Mouse (Mus musculus) lung, adult 18-20 months (tissue): Measurements from ENCODE around the gene Adra1b.

Experiments used
- DNase-seq, 2 experiments: peaks; one replicate each; pipeline ENCODE4 v3.0.0; 2022; ENCODE audit warnings: mixed read lengths in 2 of 2

Adra1b gene

DNA sequence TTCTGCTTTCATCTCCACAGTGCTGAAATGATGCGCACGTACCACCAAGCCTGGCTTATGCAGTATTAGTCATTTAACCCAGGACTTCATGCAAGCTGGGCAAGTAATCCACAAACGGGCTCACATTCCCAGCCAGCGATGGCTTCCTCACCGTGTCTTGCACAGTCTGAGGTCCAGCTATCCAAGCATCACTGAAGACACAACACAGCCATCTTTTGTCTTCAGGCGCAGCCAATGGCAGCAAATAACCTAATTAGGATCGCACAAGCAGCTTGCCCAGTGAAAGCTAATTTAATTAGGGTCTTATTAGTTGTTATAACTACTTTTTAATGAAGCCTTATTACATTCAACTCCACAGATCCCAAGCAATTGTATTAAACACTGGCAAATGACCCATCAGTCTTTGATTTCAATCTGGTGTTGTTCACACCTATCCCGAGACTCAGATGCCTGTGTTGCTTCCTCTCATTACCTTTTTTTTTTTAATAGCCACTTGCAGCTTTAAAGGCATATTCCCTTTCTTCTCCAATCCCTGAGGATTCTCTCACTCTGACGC is 83.6 kb downstream of the Adra1b start:
- DNase-seq, result no peak

DNA sequence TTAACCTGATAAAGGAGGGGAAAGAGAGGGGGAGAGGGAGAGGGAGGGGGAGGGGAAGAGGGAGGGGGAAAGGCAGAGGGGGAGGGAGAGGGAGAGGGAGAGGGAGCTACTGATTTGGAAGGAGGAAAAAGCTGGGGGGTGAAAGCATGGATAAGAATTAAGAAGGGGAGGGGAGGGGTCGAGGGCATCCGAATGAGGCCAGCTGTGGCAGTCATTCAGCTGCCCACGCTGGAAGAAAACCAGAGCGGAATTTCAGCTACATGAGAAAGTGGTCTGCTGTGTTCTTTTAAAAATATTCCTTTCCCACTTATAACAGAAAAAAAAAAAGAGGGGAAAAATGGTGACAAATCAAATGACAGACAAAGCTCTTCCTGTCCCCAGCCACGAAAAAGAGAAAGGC is 88.5 kb downstream of the Adra1b start:
- no peak for DNase-seq

DNA sequence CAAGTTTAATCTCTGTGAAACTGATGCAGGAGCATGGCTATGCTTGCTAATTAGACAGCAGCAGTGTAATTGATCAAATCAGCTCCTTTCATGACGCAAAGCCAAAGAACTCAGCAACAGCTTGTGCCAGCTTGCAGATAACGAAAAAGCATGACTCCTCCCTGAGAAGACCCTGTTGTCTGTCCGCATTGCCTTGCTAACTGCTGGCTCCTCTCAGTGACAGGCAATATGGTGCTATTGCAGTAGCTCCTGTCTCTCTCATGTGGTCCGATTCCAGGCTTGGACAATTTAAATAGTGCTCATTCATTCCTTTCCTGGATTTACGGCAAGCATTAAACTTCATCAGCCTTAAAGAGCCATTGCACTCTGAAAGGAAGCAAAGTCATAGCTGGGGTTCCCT is 93.3 kb downstream of the Adra1b start:
- DNase-seq, result no peak

DNA sequence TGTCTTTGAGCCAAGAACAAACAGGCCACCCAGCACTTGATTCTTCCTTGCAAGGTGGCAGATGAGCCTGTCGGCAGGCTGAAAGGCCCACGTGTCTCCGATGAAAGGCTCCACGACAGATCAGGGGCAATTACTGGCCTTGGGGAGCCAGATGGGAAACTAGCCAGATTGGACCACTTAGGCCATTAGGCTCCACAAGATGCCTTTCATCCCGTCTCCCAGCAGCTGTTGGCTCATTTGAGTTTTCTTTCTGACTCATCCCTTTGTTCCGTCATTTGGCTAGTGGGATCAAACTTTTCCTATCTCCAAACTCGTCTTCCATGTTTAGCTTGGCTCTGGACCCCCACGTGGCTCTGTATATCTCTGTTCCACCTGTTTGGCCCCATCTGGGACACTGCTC is 105.0 kb downstream of the Adra1b start:
- no peak for DNase-seq

DNA sequence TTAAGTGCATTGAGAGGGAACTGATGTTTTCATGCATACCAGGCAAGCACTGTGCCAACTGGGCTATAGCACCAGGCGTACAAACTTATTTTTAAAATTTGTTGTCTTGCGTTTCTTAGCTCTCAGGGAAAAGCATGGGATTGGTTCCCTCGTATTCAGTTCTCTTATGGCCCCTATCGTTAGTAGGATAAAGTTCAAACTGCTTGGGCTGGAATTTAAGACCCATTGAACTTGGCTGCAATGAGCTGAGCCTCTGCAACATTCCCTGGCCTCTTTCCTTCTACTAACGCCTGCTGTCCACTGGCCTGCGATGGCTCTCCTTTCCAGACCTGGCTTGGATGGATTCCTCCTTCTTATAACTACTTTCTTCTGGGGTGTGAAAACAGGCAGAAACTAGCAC is 110.6 kb downstream of the Adra1b start:
- DNase-seq, result no peak

DNA sequence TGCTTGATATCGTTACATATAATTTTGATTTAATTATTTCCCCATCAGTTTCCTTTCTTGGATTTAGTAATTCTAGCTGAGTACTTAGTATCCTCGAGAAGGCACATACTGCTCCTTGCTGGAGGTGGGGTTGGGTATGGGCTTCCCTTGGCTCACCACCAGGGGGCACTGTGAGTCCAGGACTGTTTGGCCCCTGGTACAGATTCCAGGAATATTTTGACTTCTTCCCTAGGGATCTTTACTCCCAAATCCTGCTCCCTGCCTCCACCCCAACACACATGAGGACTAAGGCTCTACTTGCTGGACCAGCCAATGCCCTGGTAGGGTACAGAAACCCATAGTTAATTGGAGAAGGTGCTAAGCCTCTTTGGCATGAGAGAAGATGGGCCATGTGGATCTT is 117.2 kb downstream of the Adra1b start:
- DNase-seq, result peak; percentile 53 to 65

DNA sequence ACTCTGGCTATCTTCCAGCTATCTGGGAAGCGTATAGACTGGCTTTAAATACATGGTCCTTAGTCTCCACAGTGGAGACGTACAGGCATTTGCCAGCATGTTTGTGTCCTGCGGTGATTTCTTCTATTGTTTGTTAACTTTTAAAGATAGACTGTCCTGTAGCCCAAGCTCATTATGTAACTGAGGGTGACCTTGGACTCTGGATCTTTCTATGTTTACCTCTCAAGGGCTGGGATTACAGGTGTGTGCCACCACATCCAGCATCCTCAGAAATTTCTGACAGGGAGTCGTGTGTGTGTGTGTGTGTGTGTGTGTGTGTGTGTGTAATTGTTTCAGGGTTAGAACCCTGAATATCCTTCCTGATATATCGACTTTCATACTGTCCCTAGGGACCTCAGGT is 117.9 kb downstream of the Adra1b start:
- DNase-seq, result no peak

DNA sequence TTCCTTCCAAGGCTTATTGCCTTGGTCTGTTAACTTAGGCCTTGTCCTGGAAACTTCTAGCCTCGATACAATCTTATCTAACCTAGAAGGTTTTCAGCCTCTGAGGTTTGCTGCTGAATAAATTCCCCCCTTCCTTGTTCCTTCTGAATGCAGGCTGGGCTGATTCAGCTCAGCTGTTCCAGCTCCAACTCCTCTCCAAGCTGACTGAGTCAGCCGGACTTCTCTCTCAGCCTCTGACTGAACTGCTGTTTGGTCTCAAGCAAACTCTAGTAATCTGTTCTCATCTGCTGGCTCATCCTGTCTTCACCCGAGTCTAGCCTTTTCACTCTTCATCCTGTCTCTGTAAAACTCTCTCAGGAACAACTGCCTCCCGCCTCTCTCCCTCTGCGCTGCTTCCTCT is 121.5 kb downstream of the Adra1b start:
- no peak for DNase-seq

DNA sequence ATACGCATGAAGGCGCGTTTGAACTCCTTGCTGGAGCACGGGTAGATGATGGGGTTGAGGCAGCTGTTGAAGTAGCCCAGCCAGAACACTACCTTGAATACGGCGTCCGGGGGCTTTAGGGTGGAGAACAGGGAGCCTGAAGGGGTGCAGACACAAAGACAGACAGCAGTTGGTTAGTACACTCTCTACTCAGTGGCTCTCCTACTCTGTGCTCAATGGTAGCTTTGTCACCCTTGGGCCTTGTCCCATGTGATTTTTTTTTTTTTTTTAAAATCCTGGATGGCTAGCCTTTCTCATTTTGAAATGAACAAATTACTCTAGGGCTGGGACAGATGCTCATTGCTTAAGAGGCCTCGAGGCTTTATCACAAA is 124.7 kb downstream of the Adra1b start:
- DNase-seq, result no peak

DNA sequence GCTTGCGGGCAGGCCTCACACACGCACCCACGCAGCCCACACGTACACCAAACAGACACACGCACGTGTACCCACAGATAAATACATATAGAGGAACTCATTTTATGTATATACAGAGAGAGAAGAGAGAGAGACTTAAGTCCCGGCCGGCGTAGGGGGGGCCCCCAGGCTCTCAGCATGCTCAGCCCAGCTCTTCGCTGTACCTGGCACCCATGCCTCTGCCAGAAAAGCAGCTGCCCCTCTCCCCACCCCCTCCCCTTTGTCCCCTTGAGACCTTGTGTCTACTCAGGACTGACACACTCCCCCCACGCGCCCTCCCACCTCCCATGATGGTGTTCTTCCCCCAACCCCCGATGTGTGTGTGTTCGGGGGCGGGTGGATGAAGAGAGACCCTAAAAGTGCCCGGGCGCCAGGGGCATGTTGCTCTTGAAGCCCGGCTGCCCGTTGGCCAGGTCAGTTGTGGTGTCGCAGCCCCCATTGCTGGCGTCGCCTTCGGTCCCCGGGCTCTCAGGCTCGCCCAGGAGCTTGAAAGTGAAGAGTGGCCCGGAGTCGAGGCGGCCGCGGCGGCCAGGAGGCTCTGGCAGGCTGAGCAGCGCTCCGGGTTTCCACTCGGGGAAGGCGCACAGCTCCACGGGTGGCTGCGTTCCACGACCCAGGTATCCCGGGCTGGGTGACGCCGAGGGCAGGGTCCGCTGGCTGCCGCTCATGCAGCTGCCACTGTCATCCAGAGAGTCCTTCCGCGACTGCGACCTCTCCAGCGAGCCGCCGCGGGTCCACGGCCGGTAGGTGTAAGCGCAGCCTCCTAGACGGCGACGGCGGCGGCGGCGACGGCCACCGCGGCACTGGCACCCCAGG is 125.3 kb downstream of the Adra1b start:
- DNase-seq, result peak in 1 of 2 experiments; percentile 9

DNA sequence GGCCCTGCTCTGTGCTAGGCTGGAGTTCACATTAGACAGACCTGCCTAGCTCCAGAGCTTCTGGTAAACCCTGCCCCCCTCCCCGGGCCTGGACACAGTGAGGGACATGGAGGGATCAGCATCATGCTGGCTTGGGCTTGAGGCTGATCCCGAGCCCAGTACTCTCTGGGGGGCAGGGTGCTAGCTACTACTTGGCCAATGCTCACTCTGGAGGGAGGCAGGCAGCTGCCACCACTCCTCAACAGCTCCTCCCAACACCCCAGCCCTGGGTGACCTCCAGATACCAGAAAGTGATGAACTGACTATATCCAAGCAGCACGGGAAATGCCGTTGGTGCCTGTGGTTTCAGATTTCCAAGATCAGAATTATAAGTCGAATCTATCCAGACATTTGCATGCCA is 127.3 kb downstream of the Adra1b start:
- peak; percentile 58 to 70 for DNase-seq

DNA sequence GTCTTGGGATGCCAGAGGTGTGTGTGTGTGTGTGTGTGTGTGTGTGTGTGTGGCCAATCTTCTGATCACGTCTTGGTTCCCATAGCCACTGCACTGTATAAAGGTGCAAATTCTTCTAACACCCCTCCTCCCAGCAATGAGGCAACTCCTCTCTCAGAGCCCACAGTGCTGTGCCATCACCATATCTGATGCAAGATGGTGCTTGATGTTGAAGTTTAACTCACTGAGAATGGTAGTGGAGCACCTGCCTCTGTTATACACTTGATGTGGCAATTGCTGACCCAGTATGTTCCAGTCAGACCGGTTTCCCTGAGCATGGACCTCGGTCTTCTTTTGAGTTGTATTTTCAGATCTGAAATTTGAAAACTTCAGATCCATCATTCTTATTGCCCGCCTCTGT is 130.9 kb downstream of the Adra1b start:
- DNase-seq, result peak; percentile 24 to 50

DNA sequence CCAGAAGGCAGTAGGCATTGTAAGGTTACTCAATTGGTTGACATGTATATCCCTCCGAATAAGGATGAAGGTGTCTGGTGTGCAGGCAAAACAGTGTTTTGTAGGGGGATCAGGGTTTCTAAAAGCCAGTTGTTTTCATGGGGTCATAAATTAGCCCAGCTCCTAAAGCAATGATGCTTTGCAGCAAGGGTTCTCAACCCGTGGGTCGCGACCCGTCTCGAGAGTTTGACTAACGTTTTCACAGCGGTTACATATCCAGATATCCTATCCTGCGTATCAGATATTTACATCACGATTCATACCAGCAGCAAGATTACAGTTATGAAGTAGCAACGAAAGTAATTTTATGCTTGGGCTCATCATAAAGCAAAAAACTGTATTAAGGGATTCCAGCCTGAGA is 133.3 kb downstream of the Adra1b start:
- no peak for DNase-seq

DNA sequence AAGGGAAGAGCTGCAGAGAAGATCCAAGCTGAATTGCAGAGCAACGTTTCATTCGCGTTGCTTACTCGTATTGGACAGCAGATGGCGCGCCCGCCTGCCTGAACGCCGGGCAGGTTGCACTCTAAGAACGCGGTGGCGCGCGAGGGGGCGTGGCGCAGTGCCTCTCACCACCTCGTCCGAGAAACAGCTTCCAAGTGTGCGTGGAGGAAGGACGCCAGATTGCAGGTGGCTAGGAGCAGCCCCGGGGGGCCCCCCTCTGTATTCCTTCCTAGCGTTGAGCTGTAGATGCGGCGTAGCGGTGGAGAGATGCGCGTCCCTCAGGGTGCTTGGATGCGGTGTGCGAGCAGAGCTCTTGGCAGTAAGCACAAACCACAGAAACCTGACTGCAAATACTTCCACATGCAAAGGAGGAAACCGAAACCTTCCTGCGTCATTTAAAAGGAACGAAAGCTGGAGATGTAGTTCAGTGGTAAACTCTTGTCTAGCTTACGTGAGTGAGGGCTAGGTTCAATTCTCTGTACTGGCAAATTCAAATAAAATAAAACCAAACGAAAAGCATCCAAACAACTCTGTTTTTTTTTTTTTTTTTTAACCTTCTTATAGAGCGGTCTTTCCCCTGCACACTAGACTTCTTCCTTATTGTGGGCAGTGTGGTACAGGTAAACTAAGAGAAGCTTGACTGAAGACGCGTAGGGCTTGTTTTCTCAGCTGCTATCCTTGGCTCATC is 133.9 kb downstream of the Adra1b start:
- peak; percentile 79 for DNase-seq

DNA sequence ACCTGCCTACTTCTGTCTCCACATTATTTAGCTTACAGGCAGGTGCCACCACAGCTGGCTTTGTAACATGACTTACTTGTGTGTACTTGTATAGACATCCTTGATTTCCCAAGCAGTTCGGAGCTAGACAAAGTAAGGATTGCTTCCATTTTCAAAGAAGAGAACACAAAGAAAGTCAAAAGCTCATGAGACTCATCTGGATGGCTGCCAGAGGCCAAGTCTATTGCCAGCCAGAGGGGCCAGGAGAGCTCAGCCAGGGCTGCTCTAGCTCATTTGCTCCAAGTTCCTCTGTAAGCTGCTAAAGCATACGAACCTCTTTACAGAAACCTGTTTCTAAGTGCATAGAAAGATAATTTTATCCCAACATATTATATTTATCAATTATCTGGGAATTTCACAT is 142.6 kb downstream of the Adra1b start:
- DNase-seq, result no peak

DNA sequence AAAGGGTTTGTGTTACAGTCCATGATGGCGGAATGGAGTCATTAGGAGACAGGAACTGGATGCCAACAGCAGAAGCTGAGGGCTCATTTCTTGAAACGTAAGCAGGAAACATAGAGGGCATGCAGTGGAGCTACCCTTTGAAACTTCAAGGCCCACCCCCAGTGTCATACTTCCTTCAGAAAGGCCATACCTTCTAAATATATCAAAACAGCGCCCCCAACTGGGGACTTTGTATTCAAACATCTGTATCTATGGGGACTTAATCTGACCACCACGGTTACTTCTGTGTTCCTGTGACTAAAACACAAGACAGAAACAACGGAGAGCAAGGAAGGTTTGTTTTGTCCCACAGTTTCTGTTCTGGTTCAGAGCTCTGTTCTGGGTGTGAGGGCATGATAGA is 145.6 kb downstream of the Adra1b start:
- no peak for DNase-seq

DNA sequence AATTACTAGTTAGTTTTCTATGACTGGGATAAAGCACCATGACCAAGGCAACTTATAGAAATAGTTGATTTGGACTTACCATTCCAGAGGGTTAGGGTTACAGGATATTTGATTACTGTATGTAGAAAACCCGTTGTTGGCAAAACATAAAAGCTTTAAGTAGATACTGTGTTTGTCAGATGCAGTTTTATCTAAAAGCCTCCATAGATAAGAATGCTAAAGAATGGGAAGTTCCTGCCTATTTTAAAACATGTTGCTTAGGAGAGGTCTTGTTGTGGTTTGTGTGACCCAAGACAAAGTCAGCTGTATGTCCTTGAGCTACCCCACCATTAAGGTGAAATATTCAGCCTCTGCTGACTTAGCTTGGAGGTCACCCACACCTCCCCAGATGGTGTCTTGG is 146.4 kb downstream of the Adra1b start:
- DNase-seq, result no peak

DNA sequence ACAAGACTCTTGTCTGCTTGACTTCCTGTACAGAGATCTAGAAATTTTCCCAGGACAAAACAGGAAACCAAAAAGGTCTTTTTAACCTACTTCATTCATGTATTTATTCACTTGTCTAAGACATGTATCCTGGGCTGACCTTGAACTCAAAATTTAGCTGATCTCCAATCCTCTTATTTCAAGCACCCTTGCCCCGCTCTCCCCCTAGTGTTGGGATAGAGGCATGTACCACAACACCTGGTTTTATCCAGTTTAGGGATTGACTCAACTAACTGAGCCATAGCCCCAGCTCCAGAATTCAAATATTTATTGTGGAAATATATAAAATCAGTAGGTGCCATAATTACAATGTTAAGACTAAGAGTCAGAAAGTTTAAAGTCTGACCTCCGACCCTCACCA is 149.5 kb downstream of the Adra1b start:
- no peak for DNase-seq

DNA sequence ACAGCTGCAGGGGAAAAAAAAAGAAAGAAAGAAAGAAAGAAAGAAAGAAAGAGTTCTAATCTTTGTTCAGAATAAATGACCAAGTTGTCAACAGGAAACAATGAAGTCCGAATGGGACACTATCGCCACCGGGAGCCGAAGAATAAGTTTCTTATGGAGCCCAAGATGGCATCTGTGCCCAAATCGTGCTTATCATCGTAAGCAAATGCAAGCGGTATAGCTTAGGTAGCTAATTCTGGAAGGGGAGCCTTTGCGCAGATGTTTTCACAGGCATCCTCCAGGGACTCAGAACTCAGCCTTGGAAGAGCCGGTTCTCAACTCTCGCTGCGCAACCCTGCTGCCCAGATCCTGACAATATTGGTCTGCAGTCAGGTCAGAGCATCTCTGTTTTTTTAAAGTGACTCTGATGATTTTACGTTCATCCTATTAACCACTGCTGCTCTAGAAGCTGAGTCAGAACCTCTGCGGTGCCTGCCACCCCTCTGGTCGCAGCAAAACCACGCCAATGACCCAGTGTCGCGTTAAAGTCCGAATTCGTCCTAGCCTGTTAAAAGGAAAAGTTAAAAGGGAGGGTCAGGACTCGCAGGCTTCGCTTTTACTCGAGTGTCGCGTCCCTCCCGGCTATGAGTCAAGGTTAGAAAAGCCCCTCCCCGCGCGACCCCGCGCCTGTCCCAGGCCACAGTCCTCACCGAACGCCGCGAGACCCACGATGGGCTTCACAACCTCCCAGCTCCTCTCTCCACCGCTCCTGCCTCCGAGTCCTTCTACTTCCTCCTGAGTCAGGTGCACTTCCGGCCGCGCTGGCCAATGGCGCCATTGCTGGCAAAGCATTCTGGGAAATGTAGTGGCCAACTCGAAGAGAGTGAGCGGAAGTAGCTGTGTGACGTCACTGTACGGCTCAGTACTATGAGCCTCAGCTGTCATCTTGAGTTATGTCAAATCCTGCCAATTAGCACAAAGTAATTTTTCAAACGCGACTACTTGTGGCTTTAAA is 153.5 kb downstream of the Adra1b start, which contains the start of gene Ttc1:
TSS of gene Ttc1 (minus strand) at position 776 of the 994 bp plus-strand sequence.
- DNase-seq, result peak; percentile 97 to 99

DNA sequence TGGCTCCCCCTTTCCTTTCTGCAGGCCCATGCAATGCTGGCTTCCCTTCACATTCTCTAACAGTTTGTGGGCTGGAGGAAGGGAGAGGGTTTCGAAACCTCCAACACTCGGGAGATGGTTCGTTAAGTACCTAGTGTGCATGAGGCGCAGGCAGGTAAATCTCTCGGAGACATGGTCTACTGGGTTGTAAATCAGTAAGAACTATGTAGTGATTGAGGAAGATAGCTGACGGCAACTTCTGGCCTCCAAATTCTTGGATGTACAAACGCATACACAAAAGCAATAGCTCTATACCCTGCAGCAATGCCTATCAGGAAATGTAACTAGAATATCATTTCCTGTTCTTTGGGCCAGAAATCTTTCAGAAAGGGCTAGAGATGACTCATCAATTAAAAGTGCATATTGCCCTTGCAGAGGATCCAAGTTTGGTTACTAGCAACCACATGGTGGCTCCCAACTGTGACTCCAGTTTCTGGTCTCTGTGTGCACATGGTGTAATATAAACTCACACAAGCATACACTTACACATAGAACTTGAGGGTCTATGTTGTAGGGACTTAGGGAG is 172.2 kb downstream of the Adra1b start:
- DNase-seq, result no peak

DNA sequence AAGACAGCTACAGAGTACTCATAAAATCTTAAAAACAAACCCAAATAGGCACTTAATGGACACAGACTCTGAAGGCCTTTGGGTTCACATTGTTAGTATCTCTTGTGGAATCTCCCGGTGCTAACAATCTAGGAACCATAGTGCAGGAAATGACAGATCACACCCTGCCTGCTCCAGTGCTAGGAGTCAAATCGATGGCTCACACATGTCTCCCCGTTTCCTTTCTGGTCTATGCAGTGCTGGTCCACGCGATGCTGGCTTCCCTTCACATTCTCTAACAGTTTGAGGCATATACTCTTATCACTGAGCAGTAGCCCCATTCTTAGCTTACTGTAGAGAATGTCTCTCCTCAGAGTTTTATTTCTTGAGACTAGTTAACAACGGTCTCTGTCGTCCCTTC is 173.2 kb downstream of the Adra1b start:
- DNase-seq, result no peak
